Mouse (Mus musculus) limb, embryonic 11.5 days (tissue): ENCODE measurements around the gene Sphk2. TPM values are rescaled to one million over a fixed set of nuclear protein-coding genes. Genes with fewer than 3 reads are reported as not detected.

Source experiments
- ATAC-seq: fragments of 200-750 bp; cut with Nextera tagmentation; 2 replicates; pipeline ENCODE4 v1.8.0; 2017; ENCODE audit warnings: low read depth; ENCODE audit not compliant: insufficient number of reproducible peaks, low FRiP score, low TSS enrichment
- DNase-seq: peaks from one replicate; pipeline ENCODE4 v3.0.0-alpha.2; 2015; ENCODE audit warnings: low spot score
- H3K27ac ChIP-seq: fragments of 300-500 bp; sonication (generic); replicated peaks from 2 replicates; pipeline ENCODE4 v1.5.1; 2014; ENCODE audit warnings: low read depth, mild to moderate bottlenecking, low read length
- H3K27me3 ChIP-seq: fragments of 300-500 bp; sonication (generic); 2 replicates; pipeline ENCODE4 v1.6.1; 2014; ENCODE audit warnings: mild to moderate bottlenecking, low read length, mixed read lengths; ENCODE audit not compliant: control insufficient read depth, insufficient read depth
- H3K36me3 ChIP-seq: fragments of 300-500 bp; sonication (generic); 2 replicates; pipeline ENCODE4 v1.6.1; 2014; ENCODE audit warnings: mild to moderate bottlenecking, low read length, moderate library complexity, mixed read lengths; ENCODE audit not compliant: control insufficient read depth, insufficient read depth
- H3K4me1 ChIP-seq: fragments of 300-500 bp; sonication (generic); 2 replicates; pipeline ENCODE4 v1.6.1; 2014; ENCODE audit warnings: low read length, mixed read lengths; ENCODE audit not compliant: control insufficient read depth, insufficient read depth
- H3K4me2 ChIP-seq: fragments of 300-500 bp; sonication (generic); 2 replicates; pipeline ENCODE4 v1.6.1; 2014; ENCODE audit warnings: low read depth, mild to moderate bottlenecking, moderate library complexity; ENCODE audit not compliant: severe bottlenecking
- H3K4me3 ChIP-seq: fragments of 300-500 bp; sonication (generic); 2 replicates; pipeline ENCODE4 v1.5.1; 2014; ENCODE audit warnings: low read depth, low read length
- H3K9ac ChIP-seq: fragments of 300-500 bp; sonication (generic); 2 replicates; pipeline ENCODE4 v1.6.1; 2014; ENCODE audit warnings: mild to moderate bottlenecking, low read length
- H3K9me3 ChIP-seq: fragments of 300-500 bp; sonication (generic); 2 replicates; pipeline ENCODE4 v1.6.1; 2016; ENCODE audit warnings: low read length; ENCODE audit not compliant: control insufficient read depth
- WGBS: fragments of 180-500 bp; shearing (Covaris S2); extraction: QIAGEN DNeasy Blood & Tissue Kit; methylation state at CpG from one replicate; pipeline ENCODE4 v1.1.7; 2014; 5-methylcytosine and 5-hydroxymethylcytosine counted together
- polyA plus RNA-seq: library from polyadenylated mRNA; unstranded; fragments of >200 nt; fragmentation: Nextera tagmentation; extraction: Ambion mirVana; gene quantifications from 2 replicates; pipeline ENCODE4 v1.2.1, GENCODE M21; 2014

The Sphk2 gene
- polyA plus RNA-seq, 1 experiment from 2014 or later = 28.4 TPM

- H3K4me3 ChIP-seq = no peak overlapping the region
- no peak overlapping the region for H3K9ac ChIP-seq
- no peaks in the 10 kb centered on the region for H3K9me3 ChIP-seq
- H3K36me3 ChIP-seq = no peaks in the 10 kb centered on the region
- ATAC-seq = no peak
- no peak overlapping the region for H3K4me2 ChIP-seq
- no peak for DNase-seq
- H3K4me1 ChIP-seq = peaks cover 5% of the 10 kb centered on the region
- 78% methylated on average over 11 of the region's 11 CpGs for WGBS
- H3K27ac ChIP-seq = no peak overlapping the region
- H3K27me3 ChIP-seq = no peaks in the 10 kb centered on the region
These were observed 28.0 kb downstream of the Sphk2 start for GRCm38 (mm10) chr7:45689800-45690199.

- no peak overlapping the region for H3K4me3 ChIP-seq
- ATAC-seq = no peak
- DNase-seq = no peak
- 56% methylated on average over 6 of the region's 6 CpGs for WGBS
- no peaks in the 10 kb centered on the region for H3K9me3 ChIP-seq
- H3K4me2 ChIP-seq = no peak overlapping the region
- H3K27ac ChIP-seq = no peak overlapping the region
- no peaks in the 10 kb centered on the region for H3K36me3 ChIP-seq
- H3K4me1 ChIP-seq = peaks cover 5% of the 10 kb centered on the region
- no peak overlapping the region for H3K9ac ChIP-seq
- H3K27me3 ChIP-seq = no peaks in the 10 kb centered on the region
These were observed 28.7 kb downstream of the Sphk2 start for GRCm38 (mm10) chr7:45689099-45689498.

GRCm38 (mm10) chr7:45686841-45687240 is 31.0 kb downstream of the Sphk2 start:
- DNase-seq (no peak), ATAC-seq (no peak)
- Histone ChIP-seq H3K4me2 (no peak overlapping the region), H3K27me3 (no peaks in the 10 kb centered on the region), H3K27ac (no peak overlapping the region), H3K4me3 (no peak overlapping the region), H3K9me3 (no peaks in the 10 kb centered on the region), H3K4me1 (peaks cover 5% of the 10 kb centered on the region), H3K9ac (no peak overlapping the region), H3K36me3 (no peaks in the 10 kb centered on the region)
- WGBS = 85% methylated on average over 3 of the region's 3 CpGs

- Histone ChIP-seq H3K27me3 (no peaks in the 10 kb centered on the region), H3K4me1 (peaks cover 5% of the 10 kb centered on the region), H3K4me3 (no peak overlapping the region), H3K27ac (no peak overlapping the region), H3K9me3 (no peaks in the 10 kb centered on the region), H3K36me3 (no peaks in the 10 kb centered on the region), H3K9ac (0 out of 2 replicates have a peak overlapping the region, but pooled peaks have one; percentile 27), H3K4me2 (0 out of 2 replicates have a peak overlapping the region, but pooled peaks have one; percentile 17)
- DNase-seq (no peak), ATAC-seq (no peak)
- WGBS = 33% methylated on average over 10 of the region's 10 CpGs
These were observed 32.0 kb downstream of the Sphk2 start for GRCm38 (mm10) chr7:45685811-45686210.

GRCm38 (mm10) chr7:45683396-45684050 is 34.3 kb downstream of the Sphk2 start, which contains the start of gene Ntn5:
TSS of gene Ntn5 (plus strand) at chr7:45684022.
- H3K4me3 ChIP-seq = no peak within 1 kb of the TSS
- no peak for ATAC-seq
- 70% methylated on average over 7 of the region's 7 CpGs for WGBS

GRCm38 (mm10) chr7:45682144-45683126 is 35.4 kb downstream of the Sphk2 start:
- H3K4me2 ChIP-seq = peak overlapping the region; percentile 2; the same call in 1 of the 2 replicates
- DNase-seq (peak; percentile 97), ATAC-seq (peak; percentile 56)
- H3K9me3 ChIP-seq = no peaks in the 10 kb centered on the region
- 34% methylated on average over 14 of the region's 14 CpGs for WGBS
- H3K9ac ChIP-seq = peak overlapping the region; percentile 45; the same call in 1 of the 2 replicates
- peaks cover 5% of the 10 kb centered on the region for H3K4me1 ChIP-seq
- no peaks in the 10 kb centered on the region for H3K27me3 ChIP-seq
- H3K27ac ChIP-seq = no peak overlapping the region
- H3K4me3 ChIP-seq = no peak overlapping the region
- H3K36me3 ChIP-seq = no peaks in the 10 kb centered on the region

More at GRCm38 (mm10) chr7:45683396-45684050, 34.3 kb downstream of the Sphk2 start, which contains the start of gene Ntn5:
- Histone ChIP-seq H3K9me3 (no peaks in the 10 kb centered on the region), H3K4me2 (no peak within 1 kb of the TSS), H3K9ac (no peak within 1 kb of the TSS), H3K4me1 (peaks cover 5% of the 10 kb centered on the region), H3K27ac (no peak within 1 kb of the TSS), H3K36me3 (no peaks in the 10 kb centered on the region), H3K27me3 (no peaks in the 10 kb centered on the region)
- no peak for DNase-seq

DNA sequence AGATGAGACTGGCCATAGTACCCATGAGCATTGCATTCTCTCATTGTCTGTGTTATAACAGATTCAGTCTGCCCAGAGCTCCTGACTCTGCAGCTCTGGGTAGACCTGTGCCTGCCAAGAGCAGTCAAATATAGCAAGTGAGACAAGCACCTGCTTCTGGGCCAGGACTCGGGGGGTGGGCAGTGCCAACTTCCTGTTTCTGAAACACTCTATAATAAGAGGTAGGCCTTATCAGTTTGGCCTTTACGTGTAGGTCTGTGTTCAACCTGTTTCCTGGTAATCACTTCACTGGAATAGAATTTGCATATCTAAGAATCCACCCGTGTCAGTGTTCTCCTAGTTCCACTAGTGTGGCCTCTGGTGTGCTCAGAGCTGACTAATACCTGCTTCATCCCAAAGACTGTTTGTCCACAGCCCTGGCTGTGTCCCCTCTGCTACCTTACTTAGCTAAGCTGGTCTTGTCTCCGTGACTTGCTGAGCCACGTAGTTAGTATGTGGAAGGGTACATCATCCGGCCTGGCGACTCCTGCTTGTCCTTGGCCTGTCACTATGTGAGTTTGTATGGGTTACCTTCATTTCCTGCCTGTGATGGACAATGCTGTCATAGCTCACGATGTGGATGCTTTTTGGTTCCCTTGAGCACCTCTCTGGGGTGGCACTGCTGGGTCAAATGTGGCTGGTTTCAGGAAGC is 36.6 kb downstream of the Sphk2 start:
- no peaks in the 10 kb centered on the region for H3K36me3 ChIP-seq
- no peak overlapping the region for H3K4me2 ChIP-seq
- H3K27ac ChIP-seq = no peak overlapping the region
- H3K27me3 ChIP-seq = no peaks in the 10 kb centered on the region
- ATAC-seq (no peak), DNase-seq (no peak)
- H3K9me3 ChIP-seq = no peaks in the 10 kb centered on the region
- H3K9ac ChIP-seq = no peak overlapping the region
- WGBS = 86% methylated on average over 8 of the region's 8 CpGs
- no peak overlapping the region for H3K4me3 ChIP-seq
- peaks cover 3% of the 10 kb centered on the region for H3K4me1 ChIP-seq
